Mouse (Mus musculus): ENCODE measurements around the gene Gpr107.

DNA sequence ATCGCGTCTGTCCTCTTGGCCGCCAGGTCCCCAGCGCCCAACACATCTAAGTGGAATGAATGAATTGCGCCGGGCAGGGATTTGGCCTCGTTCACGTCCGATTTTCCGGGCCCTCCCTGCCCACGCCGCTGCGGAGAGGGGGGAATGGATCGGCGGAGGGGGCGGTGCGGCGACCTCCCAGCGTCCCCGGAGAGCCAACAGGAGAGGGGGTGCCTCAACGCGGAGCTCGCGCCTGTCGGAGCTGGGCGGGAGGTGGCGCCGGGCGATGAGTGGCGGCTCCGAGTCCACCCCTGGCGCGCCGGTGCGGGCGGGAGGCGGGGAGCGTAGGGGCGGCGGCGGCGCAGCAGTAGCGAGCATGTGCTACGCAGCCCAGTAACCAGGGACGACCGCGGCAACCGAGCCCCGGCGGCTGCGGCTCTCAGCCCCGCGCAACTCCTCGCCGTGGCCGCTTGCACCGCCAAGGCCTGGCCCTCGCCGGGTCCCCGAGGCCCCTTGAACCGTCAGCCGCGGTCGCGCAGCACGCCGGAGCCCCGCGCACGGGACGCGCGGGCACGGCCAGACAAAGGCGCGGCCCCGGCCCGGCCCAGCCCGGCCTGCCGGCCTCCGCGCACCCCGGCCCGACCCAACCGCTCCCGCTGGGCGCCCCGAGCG, 93.5 kb downstream of the Gpr107 start, which contains the start of gene Ncs1:
- TF ChIP-seq EP300 (IDR thresholded peaks at IDR 0.05; ENCODE audit: low read depth) (no peak), CTCF (IDR thresholded peaks at IDR 0.05; ENCODE audit: low read depth) (no peak)

Measured in liver, embryonic 14.5 days (tissue).